8 mouse cellular contexts compared by ENCODE assay signal in the genomic region with DNA sequence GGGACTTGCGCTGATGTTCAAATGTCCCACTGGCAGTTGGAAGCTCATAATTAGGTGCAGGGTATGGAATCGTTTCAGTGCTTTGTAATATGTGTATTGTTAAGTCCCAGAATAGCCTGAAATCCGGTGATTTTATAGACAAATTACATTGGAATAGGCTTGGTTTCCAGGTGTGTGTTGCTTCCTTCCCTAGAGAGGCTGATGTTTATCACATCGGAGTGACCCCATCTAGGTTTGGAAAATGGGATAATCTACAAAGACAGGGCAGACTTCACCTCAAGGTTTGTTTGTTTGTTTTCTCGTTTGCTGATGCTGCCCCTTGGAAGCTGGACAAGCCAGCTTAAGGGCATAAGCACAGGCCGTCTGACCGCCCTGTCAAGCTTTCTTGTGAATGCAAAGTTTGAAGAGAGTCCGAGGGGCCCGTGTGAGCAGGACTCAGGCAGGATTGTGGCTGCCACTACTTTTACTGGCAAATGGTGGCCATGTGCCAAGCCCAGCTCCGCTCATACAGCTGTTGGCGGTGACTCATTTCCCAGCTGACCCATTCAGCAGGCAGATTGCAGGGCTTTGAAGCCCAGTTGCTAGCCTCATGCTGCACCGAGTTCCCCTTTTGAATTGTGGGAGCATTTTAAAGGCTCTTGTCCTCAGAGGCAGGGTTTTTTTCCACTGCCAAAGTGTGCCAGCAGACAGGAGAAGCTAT.
DNase-seq lines count a peak whose midpoint lies in the region; TF ChIP-seq lines count a peak whose summit lies in the region.
"Had no signal": no experiment of that assay in that cellular context is flagged by ENCODE, and none has a peak within 500 bp of the region (broad histone marks: within the 10 kb centered on the region; RNA-seq: fewer than 3 reads in every experiment).

No protein-coding gene starts in this region.

- TF ChIP-seq EP300 in CH12.LX (IDR thresholded peaks at IDR 0.05; ENCODE audit: low read length): peak; percentile 86

- TF ChIP-seq POLR2A in CH12.LX (IDR thresholded peaks at IDR 0.05; ENCODE audit: low read depth, low read length): peak; percentile 56

- H3K27ac ChIP-seq in CH12.LX (ENCODE audit: insufficient read depth, low read depth): peak overlapping the region; percentile 60
- H3K27ac ChIP-seq: embryonic facial prominence, embryonic 13.5 days had no signal

- H3K4me2 ChIP-seq in CH12.LX (ENCODE audit: insufficient read depth, low read depth, poor library complexity, severe bottlenecking): peak overlapping the region; percentile 64; the same call in 1 of the 2 replicates
- H3K4me2 ChIP-seq: embryonic facial prominence, embryonic 13.5 days had no signal

- in situ Hi-C loops in CH12.LX (cut with MboI; ENCODE audit: low pct_ligation_motif_present, low pct_unique_long_range_greater_than_20kb, low sequenced_read_pairs): loop anchor here (10.0 kb wide), 1 partner anchor 131 kb away; no protein-coding TSS in a partner anchor

- H3K4me1 ChIP-seq in CH12.LX (ENCODE audit: control insufficient read depth in 1 of 2, insufficient read depth in 2 of 2): peaks cover 18 to 25% of the 10 kb centered on the region in 2 experiments
- H3K4me1 ChIP-seq in megakaryocyte, embryonic 14.5 days: peaks cover 39% of the 10 kb centered on the region

- no peak for TF ChIP-seq RAD21 in CH12.LX (IDR thresholded peaks at IDR 0.05; ENCODE audit: low read depth, low read length)

- intact Hi-C loops in heart, postnatal 25 days (cut with DNase I): loop anchor here (5.0 kb wide), 1 partner anchor 199 kb away; a partner anchor contains a TSS

- no peaks in the 10 kb centered on the region for H3K79me2 ChIP-seq in CH12.LX (replicated peaks; ENCODE audit: control insufficient read depth, extremely low read depth, insufficient read depth, poor library complexity, severe bottlenecking)

- no peaks in the 10 kb centered on the region for H3K27me3 ChIP-seq in CH12.LX (replicated peaks)
- no peaks in the 10 kb centered on the region for H3K27me3 ChIP-seq in megakaryocyte, embryonic 14.5 days (replicated peaks)
- H3K27me3 ChIP-seq: embryonic facial prominence, embryonic 13.5 days had no signal

- no peak for TF ChIP-seq CTCF in CH12.LX (conservative IDR thresholded peaks at IDR 0.05 in 1 of 2, IDR thresholded peaks at IDR 0.05 in 1 of 2; ENCODE audit: low read depth in 2 of 2, low read length in 2 of 2)

- no peaks in the 10 kb centered on the region for H3K36me3 ChIP-seq in CH12.LX (replicated peaks in 1 of 2; ENCODE audit: control insufficient read depth in 1 of 2, insufficient read depth in 1 of 2, low read length in 1 of 2)
- H3K36me3 ChIP-seq in megakaryocyte, embryonic 14.5 days (replicated peaks; ENCODE audit: low read length): no peaks in the 10 kb centered on the region
- H3K36me3 ChIP-seq: embryonic facial prominence, embryonic 13.5 days had no signal

- H3K9me3 ChIP-seq in CH12.LX (replicated peaks; ENCODE audit: low read length): no peaks in the 10 kb centered on the region
- no peaks in the 10 kb centered on the region for H3K9me3 ChIP-seq in megakaryocyte, embryonic 14.5 days
- H3K9me3 ChIP-seq: embryonic facial prominence, embryonic 13.5 days had no signal

- dilution Hi-C loops in CH12.LX (cut with MboI; ENCODE audit: extremely low pct_ligation_motif_present, extremely low pct_unique_long_range_greater_than_20kb, low sequenced_read_pairs): no loop called here

- peak; percentile 80 for DNase-seq in CH12.LX (ENCODE audit: extremely low read depth)
- peak; percentile 78 to 79 for DNase-seq in adrenal gland, adult 18-20 months (ENCODE audit: low spot score in 2 of 2)
- DNase-seq in fibroblast of lung, adult 2 months (ENCODE audit: low read depth): peak; percentile 90
- peak; percentile 69 for DNase-seq in heart, postnatal 25 days (ENCODE audit: low spot score)
- peak; percentile 51 to 57 for DNase-seq in left cerebral cortex, adult 18-20 months (ENCODE audit: low spot score in 2 of 2)
- peak; percentile 63 for DNase-seq in testis, postnatal 10 days (ENCODE audit: low spot score)

- H3K4me3 ChIP-seq in CH12.LX (replicated peaks in 1 of 3; ENCODE audit: low read depth in 2 of 3, low read length in 2 of 3, poor library complexity in 1 of 3): no peak overlapping the region
- peak overlapping the region; percentile 51 for H3K4me3 ChIP-seq in megakaryocyte, embryonic 14.5 days (replicated peaks)
- H3K4me3 ChIP-seq: embryonic facial prominence, embryonic 13.5 days had no signal

- no peak overlapping the region for H3K9ac ChIP-seq in CH12.LX (ENCODE audit: insufficient read depth, low read depth)
- H3K9ac ChIP-seq: embryonic facial prominence, embryonic 13.5 days had no signal

TF ChIP-seq in CH12.LX, 34 proteins besides CTCF, POLR2A, EP300 and RAD21:
- TF ChIP-seq E2F4 (IDR thresholded peaks at IDR 0.05; ENCODE audit: insufficient replicate concordance, low read depth, low read length) (no peak), MXI1 (IDR thresholded peaks at IDR 0.05; ENCODE audit: low read depth, low read length) (peak; percentile 82), CHD1 (IDR thresholded peaks at IDR 0.05; ENCODE audit: low read depth, low read length) (0 out of 2 replicates have a peak, but pooled peaks have one; percentile 63), PAX5 (IDR thresholded peaks at IDR 0.05; ENCODE audit: low read length) (no peak), IRF4 (IDR thresholded peaks at IDR 0.05; ENCODE audit: low read depth, low read length) (peak; percentile 82), USF1 (IDR thresholded peaks at IDR 0.05; ENCODE audit: low read depth, low read length) (peak; percentile 17; the same call in 1 of the 2 replicates), BHLHE40 (IDR thresholded peaks at IDR 0.05; ENCODE audit: low read depth, low read length) (peak; percentile 92), MAX (IDR thresholded peaks at IDR 0.05; ENCODE audit: low read length) (peak; percentile 90), MEF2A (IDR thresholded peaks at IDR 0.05; ENCODE audit: borderline replicate concordance, low read depth, low read length) (peak; percentile 77), JUND (conservative IDR thresholded peaks at IDR 0.05; ENCODE audit: low read depth, low read length) (peak; percentile 81), ELF1 (IDR thresholded peaks at IDR 0.05; ENCODE audit: low read depth, low read length) (0 out of 2 replicates have a peak, but pooled peaks have one; percentile 34), NRF1 (IDR thresholded peaks at IDR 0.05; ENCODE audit: low read depth, low read length) (peak; percentile 42; the same call in 1 of the 2 replicates), KAT2A (IDR thresholded peaks at IDR 0.05; ENCODE audit: insufficient replicate concordance, low read length) (0 out of 2 replicates have a peak, but pooled peaks have one; percentile 37), POLR2AphosphoS2 (IDR thresholded peaks at IDR 0.05; ENCODE audit: low read depth, low read length) (no peak), USF2 (conservative IDR thresholded peaks at IDR 0.05; ENCODE audit: low read depth, low read length) (no peak), ZNF384 (IDR thresholded peaks at IDR 0.05; ENCODE audit: low read depth, low read length) (no peak), RCOR1 (conservative IDR thresholded peaks at IDR 0.05; ENCODE audit: low read depth, low read length) (0 out of 2 replicates have a peak, but pooled peaks have one; percentile 16), TBP (conservative IDR thresholded peaks at IDR 0.05; ENCODE audit: low read depth, low read length) (peak; percentile 76), ZKSCAN1 (IDR thresholded peaks at IDR 0.05; ENCODE audit: borderline replicate concordance, low read depth, low read length) (no peak; the same call in 1 of the 2 replicates), JUN (IDR thresholded peaks at IDR 0.05; ENCODE audit: insufficient read depth, low read depth, low read length) (peak; percentile 82), HCFC1 (IDR thresholded peaks at IDR 0.05; ENCODE audit: low read depth, low read length) (peak; percentile 49; the same call in 1 of the 2 replicates), ZC3H11A (IDR thresholded peaks at IDR 0.05; ENCODE audit: low read depth, low read length) (no peak), SMC3 (IDR thresholded peaks at IDR 0.05; ENCODE audit: low read depth, low read length) (peak; percentile 19; the same call in 1 of the 2 replicates), UBTF (IDR thresholded peaks at IDR 0.05; ENCODE audit: low read depth, low read length) (peak; percentile 69; the same call in 1 of the 2 replicates), MAFK (IDR thresholded peaks at IDR 0.05; ENCODE audit: insufficient replicate concordance, low read length) (0 out of 2 replicates have a peak, but pooled peaks have one; percentile 51), ZMIZ1 (IDR thresholded peaks at IDR 0.05; ENCODE audit: low read depth, low read length) (peak; percentile 72; the same call in 1 of the 2 replicates), MAZ (IDR thresholded peaks at IDR 0.05; ENCODE audit: low read depth, low read length) (no peak; the same call in 1 of the 2 replicates), NELFE (IDR thresholded peaks at IDR 0.05; ENCODE audit: low read depth, low read length) (peak; percentile 32; the same call in 1 of the 2 replicates), SIN3A (IDR thresholded peaks at IDR 0.05; ENCODE audit: low read length) (peak; percentile 93), TCF12 (IDR thresholded peaks at IDR 0.05; ENCODE audit: low read depth, low read length) (peak; percentile 94), CHD2 (IDR thresholded peaks at IDR 0.05; ENCODE audit: low read length) (peak; percentile 57; the same call in 1 of the 2 replicates), GABPA (IDR thresholded peaks at IDR 0.05; ENCODE audit: insufficient replicate concordance, low read depth, low read length) (no peak), ETS1 (conservative IDR thresholded peaks at IDR 0.05; ENCODE audit: low read depth, low read length) (peak; percentile 100), MYC (IDR thresholded peaks at IDR 0.05; ENCODE audit: low read depth, low read length) (peak; percentile 93)
